Mouse (Mus musculus) adrenal gland, postnatal 25 days (tissue): Measurements from ENCODE around the gene Cep152. TPM values are rescaled to one million over a fixed set of nuclear protein-coding genes. Genes with fewer than 3 reads are reported as not detected.

Source experiments
- DNase-seq: peaks from one replicate; pipeline ENCODE4 v3.0.0; 2021; ENCODE audit warnings: mixed read lengths
- total RNA-seq: library from RNA; stranded (reverse); gene quantifications from 2 replicates; pipeline ENCODE4 v1.2.3, GENCODE M21; 2021

The Cep152 gene
- total RNA-seq, 1 experiment from 2014 or later = 5.1 TPM

- DNase-seq = no peak
Observed at GRCm38 (mm10) chr2:125555830-125556229, 69.1 kb downstream of the Cep152 start.

DNA sequence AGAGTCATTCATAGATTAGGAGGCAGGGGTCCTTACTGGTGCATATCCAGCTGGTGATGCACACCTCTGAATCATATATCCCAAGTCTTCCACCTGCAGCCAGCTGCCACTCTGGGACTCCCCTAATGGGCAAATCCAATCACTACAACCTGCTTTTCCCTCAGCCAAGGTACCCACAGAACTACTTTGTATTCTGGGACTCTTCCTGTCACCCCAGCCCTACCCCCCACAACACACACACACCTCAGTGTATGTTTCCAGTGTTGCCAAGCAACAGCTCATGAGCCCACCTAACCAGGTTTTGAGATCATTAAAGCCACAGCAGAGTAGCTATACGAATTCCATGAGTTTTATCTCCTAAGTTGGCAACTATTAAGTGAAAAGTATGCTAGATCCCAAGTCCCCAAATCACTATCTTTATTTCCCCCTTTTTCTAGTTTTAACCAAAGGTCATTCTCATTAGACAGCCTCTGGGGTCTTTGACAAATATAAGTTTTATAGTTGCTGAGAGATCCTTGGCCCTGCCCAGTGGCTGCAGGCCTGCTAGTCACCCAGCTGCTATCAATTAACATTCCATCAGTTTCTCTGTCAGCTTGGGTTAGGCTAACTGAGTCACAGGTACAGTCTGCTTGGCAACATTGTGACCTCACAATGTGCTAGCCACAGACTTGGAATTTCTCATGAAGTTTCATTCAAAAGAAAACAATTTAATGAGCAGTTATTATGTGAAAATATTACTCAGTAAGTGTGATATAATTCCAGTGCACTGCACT, 75.9 kb downstream of the Cep152 start:
- DNase-seq = no peak

GRCm38 (mm10) chr2:125544986-125545385, 79.9 kb downstream of the Cep152 start:
- DNase-seq = no peak

DNA sequence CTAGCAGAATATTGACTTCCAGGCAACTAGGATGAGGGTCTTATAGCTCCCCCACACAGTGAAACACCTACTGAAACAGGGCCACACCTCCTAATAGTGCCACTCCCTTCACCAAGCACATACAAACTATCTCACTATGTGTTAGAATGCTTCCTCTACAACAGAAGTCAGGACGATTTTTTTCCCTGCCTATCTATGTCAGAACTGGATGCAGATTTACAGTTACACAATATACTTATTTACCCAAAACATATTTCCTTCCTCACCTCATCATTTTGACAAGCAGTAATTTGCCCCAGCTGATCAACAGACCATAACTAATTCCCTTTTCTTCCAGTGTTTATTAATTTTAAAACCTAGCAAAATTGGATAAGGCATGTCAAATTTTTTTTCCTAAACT, 81.3 kb downstream of the Cep152 start:
- DNase-seq = no peak

- no peak for DNase-seq
Observed at GRCm38 (mm10) chr2:125541451-125541850, 83.5 kb downstream of the Cep152 start.

DNA sequence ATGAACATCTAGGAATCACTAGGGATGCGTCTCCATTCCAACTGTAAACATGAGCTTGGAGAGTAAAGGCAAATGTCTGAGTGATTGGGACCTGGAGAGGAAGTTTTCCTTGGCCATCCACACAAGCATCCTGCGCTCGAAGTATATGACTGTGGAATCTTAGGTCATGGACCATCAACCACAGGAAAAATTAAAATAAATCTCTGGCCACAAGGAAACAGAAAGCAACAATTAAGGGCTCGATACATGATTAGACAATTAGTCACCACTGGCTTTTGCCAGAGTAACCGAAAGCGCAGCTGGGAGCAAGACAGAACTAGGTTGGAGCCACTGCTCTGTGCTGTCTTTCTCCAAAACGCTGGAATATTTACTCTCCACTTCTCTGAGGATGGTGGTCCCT, 84.3 kb downstream of the Cep152 start:
- no peak for DNase-seq

- DNase-seq = no peak
Observed at GRCm38 (mm10) chr2:125539640-125540039, 85.3 kb downstream of the Cep152 start.

GRCm38 (mm10) chr2:125530665-125531064, 94.2 kb downstream of the Cep152 start:
- DNase-seq = no peak

DNA sequence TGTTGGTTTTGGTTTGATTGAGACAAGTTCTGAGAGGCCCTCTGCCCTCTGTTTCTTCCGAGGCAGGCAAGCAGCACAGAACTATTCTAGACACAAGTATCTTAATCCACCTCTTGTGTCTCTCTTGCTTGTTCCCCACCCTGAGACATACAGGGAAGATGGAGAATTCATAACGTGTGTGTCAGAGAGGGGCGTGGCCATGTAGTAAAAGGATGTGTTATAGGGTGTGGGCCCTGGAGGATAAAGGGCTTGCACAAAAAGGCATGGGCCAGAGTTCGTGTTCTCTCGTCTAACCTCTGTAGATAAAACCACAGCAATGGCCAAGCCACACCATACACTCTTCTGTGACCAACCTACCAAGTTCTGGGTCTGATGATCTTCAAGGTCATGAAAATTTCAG, 98.3 kb downstream of the Cep152 start:
- DNase-seq = no peak

- no peak for DNase-seq
Observed at GRCm38 (mm10) chr2:125525484-125525883, 99.4 kb downstream of the Cep152 start.

DNA sequence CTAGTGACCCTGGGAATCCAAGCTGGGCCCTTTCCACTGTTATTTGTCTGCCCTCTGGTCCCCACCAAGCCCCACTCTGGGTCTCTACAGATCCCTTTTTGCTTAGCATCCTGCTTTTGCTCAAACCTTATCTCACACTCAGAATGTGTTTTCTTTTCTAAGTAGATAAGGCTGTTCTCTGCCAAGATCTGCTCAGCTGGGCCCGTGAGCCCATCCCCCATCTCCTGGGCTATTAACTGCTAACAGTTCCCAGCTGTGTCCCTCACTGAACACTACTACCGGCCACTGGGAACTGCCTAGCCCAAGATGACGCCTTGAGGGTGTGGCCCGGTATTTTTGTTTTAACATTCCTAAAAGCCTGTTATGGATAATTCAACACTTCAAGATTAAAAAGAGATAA, 108.3 kb downstream of the Cep152 start:
- DNase-seq = no peak

GRCm38 (mm10) chr2:125515291-125516057, 109.4 kb downstream of the Cep152 start:
- DNase-seq = no peak

DNA sequence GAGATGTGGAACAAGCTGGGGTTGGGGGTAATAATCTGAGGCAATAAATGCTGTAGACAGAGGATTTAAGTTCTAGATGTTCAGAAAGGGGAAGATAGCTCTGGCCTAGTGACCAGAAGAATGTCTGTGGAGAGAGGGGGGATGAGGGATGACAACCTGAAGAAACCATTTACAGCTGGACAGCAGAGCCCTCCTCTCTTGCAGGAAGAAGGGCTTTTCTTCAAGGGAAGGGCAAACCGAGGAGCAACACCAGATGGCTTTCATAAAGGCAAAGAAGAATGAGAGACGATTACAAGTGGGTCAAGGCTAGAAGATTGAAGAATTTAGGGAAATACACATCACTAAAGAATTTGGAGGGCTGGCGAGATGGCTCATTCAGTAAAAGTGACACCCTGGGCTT, 110.5 kb downstream of the Cep152 start:
- no peak for DNase-seq

Other genes with a start within 250 kb of the Cep152 start
- gene Gm9913, start 120.0 kb downstream of the Cep152 start, total RNA-seq = not detected in 2 replicates
- gene Fbn1, start 117.1 kb downstream of the Cep152 start, total RNA-seq = 26.3 and 28.8 TPM in 2 replicates
- 104 and 123 TPM in 2 replicates for gene Eid1, start 48.0 kb upstream of the Cep152 start, total RNA-seq
- 3.3 and 3.4 TPM in 2 replicates for gene Shc4, start 99.0 kb upstream of the Cep152 start, total RNA-seq
- 62.2 and 73.1 TPM in 2 replicates for gene Secisbp2l, start 157.8 kb upstream of the Cep152 start, total RNA-seq
- 77.6 and 102 TPM in 2 replicates for gene Galk2, start 234.0 kb upstream of the Cep152 start, total RNA-seq
- gene Cops2, start 234.0 kb upstream of the Cep152 start, total RNA-seq = 128 and 139 TPM in 2 replicates